Mouse (Mus musculus): ENCODE data around the gene Fam168b. TPM values are rescaled to one million over a fixed set of nuclear protein-coding genes. Genes with fewer than 3 reads are reported as not detected.
A peak's percentile ranks its signal among the peaks of the same experiment; 100 is the strongest.

The Fam168b gene
- total RNA-seq (2021): 10 to 100 TPM; 23.9 to 31.3 TPM
- long read RNA-seq, experiment 1, full-length matches to known transcripts: 30 of 41 reads
- long read RNA-seq, experiment 1, partial matches to known transcripts: 1 of 41 reads
- long read RNA-seq, experiment 1, other reads (novel, unspliced or antisense): 10 of 41 reads
- long read RNA-seq, experiment 2, full-length matches to known transcripts: 19 of 27 reads
- long read RNA-seq, experiment 2, partial matches to known transcripts: 3 of 27 reads
- long read RNA-seq, experiment 2, other reads (novel, unspliced or antisense): 5 of 27 reads

DNA sequence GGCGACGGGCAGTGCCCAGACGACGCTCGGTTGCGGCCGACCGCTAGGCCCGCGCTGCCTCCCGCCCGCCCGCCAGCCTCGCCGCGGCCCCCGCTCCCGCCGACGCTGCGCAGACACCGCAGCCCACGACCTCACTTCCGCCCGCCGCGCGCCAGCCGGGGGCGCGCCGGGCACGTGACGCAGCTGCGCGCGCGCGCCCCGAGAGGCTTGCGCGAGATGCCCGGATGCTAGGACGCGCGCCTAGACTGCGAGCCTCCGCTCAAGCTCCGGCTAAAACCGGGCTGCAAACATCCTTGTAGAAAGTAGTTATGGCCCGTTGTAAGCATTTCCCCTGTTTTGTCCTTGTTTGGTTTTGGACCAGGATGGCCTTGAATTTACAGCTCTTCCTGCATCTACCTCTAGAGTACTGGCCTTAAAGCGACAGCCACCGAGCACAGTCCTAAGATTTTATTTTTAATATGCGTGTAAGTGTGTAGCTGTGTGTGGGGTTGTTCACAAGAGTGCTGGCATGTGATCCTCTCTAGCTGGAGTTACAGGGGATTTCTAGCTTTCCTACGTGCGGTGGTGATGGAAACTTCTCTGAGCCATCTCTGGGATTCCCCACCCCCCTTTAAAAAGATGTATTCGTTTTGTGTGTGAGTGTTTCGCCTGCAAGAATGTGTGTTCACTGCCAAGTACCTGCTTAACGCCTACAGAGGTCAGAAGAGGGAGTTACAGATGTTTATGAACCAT is at the start of gene Fam168b:
TSS of gene Fam168b (minus strand) at position 179 of the 732 bp plus-strand sequence.
- DNase-seq (ENCODE audit: low spot score): peak; percentile 80

DNA sequence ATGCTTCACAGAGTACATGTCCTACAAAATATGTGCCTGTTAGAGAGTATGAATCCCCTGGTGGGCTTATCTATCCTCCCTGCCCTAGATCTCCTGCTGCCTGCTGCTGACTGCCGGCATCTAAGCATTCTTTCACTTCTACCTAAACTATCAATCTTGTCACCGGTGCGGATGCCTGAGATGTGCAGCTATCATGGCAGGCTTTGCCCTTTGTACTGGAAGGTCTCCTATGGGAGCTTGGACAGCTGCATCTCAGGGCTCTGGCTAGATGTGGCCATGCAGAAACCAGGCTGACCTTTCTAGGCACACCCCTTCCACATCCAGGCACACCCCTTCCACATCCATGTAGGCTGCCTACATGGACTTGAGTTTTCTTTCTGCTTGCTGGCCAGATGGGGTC is 49.6 kb upstream of the Fam168b start:
- DNase-seq (ENCODE audit: low spot score): no peak

DNA sequence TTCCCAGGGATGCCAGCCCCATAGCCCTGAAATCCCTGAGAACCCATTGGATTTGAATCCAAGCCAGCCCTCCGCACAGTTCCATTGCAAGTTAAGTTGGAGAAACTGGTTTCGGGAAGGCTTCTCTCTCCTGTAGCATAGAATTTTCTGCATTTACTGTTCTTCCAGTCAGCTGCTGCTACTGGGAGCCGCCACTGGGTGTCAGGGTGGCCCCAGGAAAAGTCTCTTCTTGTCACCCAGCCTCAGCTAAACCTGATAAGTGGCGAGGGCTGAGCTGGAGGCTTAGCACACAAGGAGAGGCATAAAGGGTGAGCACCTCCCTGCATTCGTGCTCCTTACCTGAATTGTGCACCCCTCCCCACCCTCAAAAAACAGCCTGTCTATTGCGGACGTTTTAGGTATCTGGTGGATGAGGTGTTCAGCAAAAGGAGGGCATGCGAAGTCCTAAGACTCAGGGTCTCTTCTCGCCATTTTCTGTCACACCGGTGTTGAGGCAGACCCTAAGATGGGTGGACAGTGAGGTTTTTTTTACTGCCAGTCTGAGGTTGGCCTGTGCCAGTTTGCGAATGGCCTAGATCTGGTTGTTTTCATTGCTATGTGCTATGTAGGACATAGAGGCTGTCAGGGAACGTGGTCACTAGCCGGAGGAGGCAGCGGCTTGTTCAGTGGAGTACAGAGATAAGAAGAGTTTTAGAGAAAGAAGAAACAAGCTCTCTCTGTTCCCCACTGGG is 48.9 kb upstream of the Fam168b start:
- DNase-seq (ENCODE audit: low spot score): no peak

DNA sequence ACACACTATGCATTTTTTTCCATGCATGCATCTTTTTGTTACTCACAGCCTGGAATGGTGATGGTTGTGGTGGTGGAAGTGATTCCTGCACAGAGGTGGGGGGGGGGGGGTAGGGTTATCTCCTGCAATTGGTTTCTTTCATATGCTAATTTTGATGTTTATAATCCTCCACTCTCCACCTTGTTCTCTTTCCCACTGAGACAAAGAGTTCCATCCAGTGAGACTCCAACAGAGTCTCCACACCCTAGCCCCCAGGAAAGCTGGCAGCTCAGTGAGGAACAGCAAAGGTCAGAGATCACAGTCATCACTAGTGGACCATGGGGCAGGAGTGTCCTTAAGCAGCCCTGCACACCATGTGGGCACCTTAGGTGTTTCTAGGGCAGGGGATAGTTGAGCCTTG is 40.9 kb upstream of the Fam168b start:
- DNase-seq (ENCODE audit: low spot score): no peak

DNA sequence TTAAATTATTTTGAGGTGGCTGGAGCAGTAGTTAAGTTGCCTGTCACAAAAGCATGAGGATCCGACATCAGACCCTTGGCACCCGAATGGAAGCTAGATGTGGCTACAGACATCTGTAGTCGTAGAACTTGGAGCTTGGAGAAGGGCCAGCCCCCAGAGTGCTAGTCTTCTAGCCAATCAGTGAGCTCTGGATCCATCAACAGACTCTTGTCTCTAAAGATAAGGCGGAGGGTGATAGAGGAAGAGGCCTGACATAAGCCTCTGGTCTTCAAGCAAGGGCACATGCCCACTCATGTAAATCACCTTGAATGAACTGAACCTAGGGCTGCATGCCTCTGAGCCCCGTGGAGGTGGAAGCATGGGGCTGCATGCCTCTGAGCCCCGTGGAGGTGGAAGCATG is 36.7 kb upstream of the Fam168b start:
- DNase-seq (ENCODE audit: low spot score): no peak

GRCm38 (mm10) chr1:34873551-34873950 is 30.7 kb upstream of the Fam168b start:
- no peak for DNase-seq (ENCODE audit: low spot score)

- DNase-seq (ENCODE audit: low spot score): no peak
Measured at GRCm38 (mm10) chr1:34871170-34871569, 28.3 kb upstream of the Fam168b start.

DNA sequence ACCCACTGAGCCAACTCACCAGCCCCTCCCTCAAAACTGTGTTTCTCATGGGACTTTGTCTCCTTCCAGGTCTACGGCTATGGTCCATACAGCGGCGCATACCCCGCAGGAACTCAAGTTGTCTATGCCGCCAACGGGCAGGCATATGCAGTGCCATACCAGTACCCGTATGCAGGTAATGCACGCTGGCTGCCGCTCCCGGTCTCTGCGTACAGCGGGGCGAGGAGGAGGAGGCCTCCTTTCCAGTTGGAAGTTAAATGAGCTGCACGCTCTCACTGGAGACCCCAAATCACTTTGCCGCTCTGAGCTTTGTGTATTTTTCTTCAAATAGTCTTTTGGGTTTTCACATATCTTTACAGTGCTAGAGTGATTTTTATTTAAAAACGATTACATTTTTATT is 26.4 kb upstream of the Fam168b start:
- no peak for DNase-seq (ENCODE audit: low spot score)

DNA sequence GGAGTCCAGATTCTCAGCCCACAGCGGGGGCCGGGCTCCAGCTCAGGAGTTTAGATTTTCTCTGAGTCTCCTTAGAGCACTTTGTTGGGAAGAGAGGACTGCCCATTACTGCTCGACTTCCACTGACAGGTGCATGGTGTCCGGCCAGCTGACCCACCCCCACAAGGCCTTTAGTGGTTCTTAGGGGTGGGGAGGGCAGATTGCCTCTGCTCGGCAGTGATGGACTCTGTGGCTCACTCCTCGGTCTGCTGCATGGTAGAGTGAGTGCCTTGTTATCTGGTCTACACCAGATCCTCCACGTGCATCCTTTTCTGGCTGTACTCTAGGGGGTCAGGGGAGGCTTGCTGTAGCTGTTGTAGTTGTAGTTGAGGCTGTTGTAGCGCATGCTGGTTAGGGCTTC is 25.5 kb upstream of the Fam168b start:
- no peak for DNase-seq (ENCODE audit: low spot score)

DNA sequence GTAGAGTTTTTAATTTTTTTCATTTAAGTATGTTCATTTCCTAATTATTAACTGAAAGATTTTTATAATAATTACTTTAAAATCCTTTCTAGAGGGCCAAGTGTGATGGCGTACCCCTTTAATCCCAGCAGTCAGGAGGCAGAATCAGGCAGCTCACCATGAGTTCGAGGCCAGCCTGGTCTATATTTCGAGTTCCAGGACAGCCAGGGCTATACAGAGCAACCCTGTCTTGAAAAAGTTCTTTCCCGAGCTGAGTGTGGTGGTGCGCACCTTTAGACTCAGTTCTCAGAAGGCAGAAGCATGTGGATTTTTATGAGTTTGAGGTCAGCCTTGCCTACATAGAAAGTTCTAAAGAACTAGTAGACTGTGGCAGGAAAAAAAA is 24.7 kb upstream of the Fam168b start:
- DNase-seq (ENCODE audit: low spot score): no peak

GRCm38 (mm10) chr1:34866815-34867573 is 24.1 kb upstream of the Fam168b start:
- peak; percentile 91 for DNase-seq (ENCODE audit: low spot score)

- DNase-seq (ENCODE audit: low spot score): no peak
Measured at GRCm38 (mm10) chr1:34865866-34866265, 23.0 kb upstream of the Fam168b start.

DNA sequence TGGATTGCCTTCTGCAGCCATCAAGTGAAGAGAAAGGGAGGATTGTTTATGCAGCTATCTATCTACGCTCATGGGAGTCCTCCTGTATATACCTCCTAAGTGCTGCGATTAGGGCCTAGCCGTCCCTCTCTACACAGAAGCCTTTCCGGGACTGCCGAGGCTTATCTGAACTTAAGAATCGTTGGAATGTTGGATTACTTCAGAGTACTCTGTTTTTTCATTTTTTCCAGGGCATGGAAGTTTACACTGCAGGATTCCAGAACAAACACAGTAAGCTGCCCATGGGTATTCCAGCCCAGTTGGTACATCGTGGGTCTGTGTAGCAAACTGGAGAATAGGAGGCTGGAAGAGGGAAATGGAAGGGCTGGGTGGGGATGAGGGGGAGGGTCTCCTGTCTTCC is 21.4 kb upstream of the Fam168b start:
- DNase-seq (ENCODE audit: low spot score): no peak

- DNase-seq (ENCODE audit: low spot score): no peak
Measured at GRCm38 (mm10) chr1:34863323-34863722, 20.5 kb upstream of the Fam168b start.

GRCm38 (mm10) chr1:34862877-34863276 is 20.0 kb upstream of the Fam168b start:
- DNase-seq (ENCODE audit: low spot score): no peak

GRCm38 (mm10) chr1:34860205-34860604 is 17.3 kb upstream of the Fam168b start:
- peak; percentile 42 for DNase-seq (ENCODE audit: low spot score)

GRCm38 (mm10) chr1:34859761-34860160 is 16.9 kb upstream of the Fam168b start:
- no peak for DNase-seq (ENCODE audit: low spot score)

- DNase-seq (ENCODE audit: low spot score): no peak
Measured at GRCm38 (mm10) chr1:34858671-34859070, 15.8 kb upstream of the Fam168b start.

- DNase-seq (ENCODE audit: low spot score): no peak
Measured at GRCm38 (mm10) chr1:34855056-34855739, 12.3 kb upstream of the Fam168b start.

DNA sequence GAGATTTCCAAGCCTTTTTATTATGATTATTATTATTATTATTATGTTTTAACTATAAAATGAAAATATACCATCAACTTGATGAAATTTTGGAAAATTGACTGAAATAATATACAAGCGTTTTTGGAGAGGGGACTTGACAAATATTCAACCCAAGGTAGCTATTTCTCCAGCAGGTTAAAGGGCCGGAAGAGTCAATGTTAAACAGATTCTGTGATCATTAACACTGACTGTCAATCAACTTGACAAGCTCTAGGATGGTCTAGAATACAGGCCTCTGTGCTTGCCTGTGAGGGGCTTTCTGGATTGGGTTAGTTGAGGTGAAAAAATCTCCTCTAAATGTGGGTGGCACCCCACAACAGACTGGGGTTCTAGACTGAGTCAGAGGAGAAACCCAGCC is 10.9 kb upstream of the Fam168b start:
- DNase-seq (ENCODE audit: low spot score): no peak
